Mouse (Mus musculus): ENCODE measurements around the gene 4930412O13Rik. TPM values are rescaled to one million over a fixed set of nuclear protein-coding genes. Genes with fewer than 3 reads are reported as not detected.

The 4930412O13Rik gene
- polyA plus RNA-seq, 1 experiment from 2014 or later, result 0.23 TPM

DNA sequence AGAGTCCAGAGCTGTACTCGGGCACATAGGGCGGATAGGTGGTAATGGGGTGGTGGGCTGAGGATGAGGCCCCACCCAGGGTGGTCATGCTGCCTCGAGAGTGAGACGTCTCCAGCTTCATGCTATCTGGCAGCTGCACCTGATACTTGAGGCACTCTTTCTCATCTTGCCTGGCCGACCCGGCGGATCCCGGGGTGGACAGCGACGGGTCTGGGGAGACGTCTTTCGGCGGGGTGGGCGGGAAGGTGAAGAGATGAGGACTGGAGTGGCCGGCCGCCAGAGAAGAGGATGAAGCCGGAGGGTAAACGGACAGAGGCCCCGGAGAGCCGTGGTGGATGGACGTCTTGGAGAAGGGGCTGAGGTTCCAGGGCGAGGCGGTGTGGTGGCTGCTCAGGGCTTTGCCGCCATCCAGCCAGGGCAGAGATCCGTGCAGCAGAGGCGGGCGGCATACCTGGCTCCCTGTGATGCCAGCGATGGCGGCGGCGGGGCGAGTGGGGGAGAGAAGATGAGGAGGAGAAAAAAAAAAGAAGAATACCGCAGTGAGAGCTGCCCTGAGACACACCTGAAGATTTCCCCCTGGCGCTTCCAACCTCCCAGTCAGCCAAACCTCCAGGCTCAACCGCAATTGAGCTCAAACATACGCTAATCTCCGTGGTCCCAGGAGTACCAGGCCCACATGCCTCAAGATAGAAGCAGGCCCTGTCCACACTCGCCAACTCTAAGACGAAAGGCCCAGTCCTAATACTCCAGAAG lies 6.4 kb upstream of the 4930412O13Rik start:
- H3K4me1 ChIP-seq, result peaks cover 26% of the 10 kb centered on the region
- 0 out of 2 replicates have a peak overlapping the region, but pooled peaks have one; percentile 8 for H3K4me3 ChIP-seq (replicated peaks)
- H3K9me3 ChIP-seq (replicated peaks), result no peaks in the 10 kb centered on the region
- 11% methylated on average over 39 of the region's 39 CpGs for WGBS
- H3K27ac ChIP-seq (replicated peaks), result no peak overlapping the region
- H3K4me2 ChIP-seq, result peak overlapping the region; percentile 32
- no peaks in the 10 kb centered on the region for H3K36me3 ChIP-seq
- no peak for ATAC-seq (ENCODE audit: low FRiP score)
- H3K27me3 ChIP-seq (replicated peaks), result peaks cover 84% of the 10 kb centered on the region
- no peak overlapping the region for H3K9ac ChIP-seq (replicated peaks)

DNA sequence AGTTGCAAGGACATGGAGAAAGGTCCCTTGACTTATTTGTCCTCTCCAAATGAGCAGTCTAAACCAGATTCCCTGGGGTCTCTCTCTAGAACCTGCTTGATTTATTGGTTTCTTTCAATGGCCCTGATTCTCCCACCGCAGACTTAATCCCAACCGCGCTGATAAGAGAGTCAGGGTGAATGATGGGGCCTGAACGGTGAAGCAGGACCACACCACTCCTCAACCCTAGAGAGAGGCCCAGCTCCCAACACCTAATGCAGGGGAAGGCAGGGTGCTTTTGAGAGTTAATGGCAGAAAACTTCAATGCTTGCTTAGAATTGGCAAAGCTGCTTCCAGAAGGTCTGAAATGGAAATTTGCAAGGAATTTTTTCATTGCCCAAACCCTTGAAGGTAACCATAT lies 5.8 kb upstream of the 4930412O13Rik start:
- no peaks in the 10 kb centered on the region for H3K9me3 ChIP-seq (replicated peaks)
- H3K4me3 ChIP-seq (replicated peaks), result no peak overlapping the region
- H3K27ac ChIP-seq (replicated peaks), result no peak overlapping the region
- no peak overlapping the region for H3K9ac ChIP-seq (replicated peaks)
- no peak for ATAC-seq (ENCODE audit: low FRiP score)
- no peaks in the 10 kb centered on the region for H3K36me3 ChIP-seq
- peak overlapping the region; percentile 32 for H3K4me2 ChIP-seq
- WGBS, result 4% methylated on average over 4 of the region's 4 CpGs
- H3K4me1 ChIP-seq, result peaks cover 28% of the 10 kb centered on the region
- H3K27me3 ChIP-seq (replicated peaks), result peaks cover 84% of the 10 kb centered on the region

DNA sequence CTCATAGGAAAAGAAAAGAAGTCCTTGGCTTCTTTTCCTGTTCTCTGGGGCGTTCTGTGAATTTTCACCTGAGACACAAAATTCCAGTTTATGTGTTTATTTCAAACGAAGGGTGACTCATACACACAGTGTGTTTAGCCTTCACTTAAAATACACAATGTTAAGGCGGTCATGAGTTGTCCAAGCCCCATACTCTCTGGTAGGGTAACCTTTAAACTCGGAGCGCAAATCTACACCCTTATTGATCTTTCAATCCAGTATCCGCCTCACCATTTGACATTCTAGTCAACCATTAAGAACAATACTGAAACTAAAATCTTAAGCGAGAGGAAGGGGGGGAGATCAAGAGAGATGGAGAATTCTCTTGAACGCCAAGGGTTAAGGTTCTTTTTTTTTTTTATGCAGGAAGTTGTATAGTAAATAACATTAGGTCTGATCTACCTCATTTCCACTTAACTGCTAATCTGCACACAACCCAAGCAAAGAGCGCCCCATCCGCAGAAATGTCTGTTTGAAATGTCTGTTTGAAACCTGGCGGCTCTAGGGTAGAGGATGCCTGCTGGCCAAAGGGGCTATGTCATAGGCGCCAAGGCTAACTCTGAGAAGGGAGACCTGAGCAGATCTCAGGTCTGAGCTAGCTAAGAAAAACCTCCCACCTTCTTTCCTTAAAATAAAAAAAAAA lies 5.2 kb upstream of the 4930412O13Rik start:
- Histone ChIP-seq H3K4me1 (peaks cover 28% of the 10 kb centered on the region), H3K9me3 (replicated peaks) (no peaks in the 10 kb centered on the region), H3K27ac (replicated peaks) (no peak overlapping the region), H3K27me3 (replicated peaks) (peaks cover 82% of the 10 kb centered on the region), H3K4me2 (no peak overlapping the region), H3K4me3 (replicated peaks) (no peak overlapping the region), H3K9ac (replicated peaks) (no peak overlapping the region), H3K36me3 (no peaks in the 10 kb centered on the region)
- no peak for ATAC-seq (ENCODE audit: low FRiP score)
- WGBS, result 8% methylated on average over 12 of the region's 12 CpGs

DNA sequence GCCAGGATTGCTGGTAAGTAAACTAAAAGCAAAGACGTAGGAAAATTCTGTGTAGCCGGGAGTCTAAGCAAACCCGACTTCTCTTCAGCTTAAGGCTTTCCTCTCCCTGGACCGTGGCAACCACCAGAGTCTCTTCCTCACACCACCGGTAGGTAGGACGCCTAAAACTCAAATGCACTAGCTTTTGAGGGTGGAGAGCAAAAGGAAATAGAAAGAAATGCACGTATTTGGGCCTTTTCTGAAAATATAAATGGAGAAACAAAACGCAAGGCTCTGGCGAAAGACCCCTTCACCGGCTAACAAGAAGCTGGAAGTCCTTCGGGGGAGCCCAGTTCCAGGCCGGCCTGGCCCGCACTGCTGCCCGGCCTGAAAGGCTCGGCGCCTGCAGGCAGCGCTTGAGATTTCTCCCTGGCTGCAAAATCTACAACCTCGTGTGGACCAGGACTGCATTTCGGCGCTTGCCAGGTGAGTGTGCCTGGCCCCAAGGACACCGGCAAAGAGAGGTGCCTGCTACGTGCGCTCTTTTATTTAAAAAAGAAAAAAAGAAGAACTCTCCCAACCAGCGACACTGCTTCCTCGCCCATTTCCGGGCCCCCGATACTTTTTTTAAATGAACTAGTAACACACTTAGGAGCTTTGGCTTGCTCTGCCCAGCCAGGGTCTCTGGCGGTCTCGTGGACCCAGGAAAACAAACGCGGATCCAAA lies 4.3 kb upstream of the 4930412O13Rik start:
- no peak overlapping the region for H3K27ac ChIP-seq (replicated peaks)
- no peaks in the 10 kb centered on the region for H3K36me3 ChIP-seq
- 1% methylated on average over 31 of the region's 31 CpGs for whole genome bisulfite sequencing
- peak overlapping the region; percentile 34 for H3K4me3 ChIP-seq (replicated peaks)
- no peak for ATAC-seq (ENCODE audit: low FRiP score)
- H3K27me3 ChIP-seq (replicated peaks), result peaks cover 82% of the 10 kb centered on the region
- H3K4me2 ChIP-seq, result peak overlapping the region; percentile 66
- peaks cover 37% of the 10 kb centered on the region for H3K4me1 ChIP-seq
- no peaks in the 10 kb centered on the region for H3K9me3 ChIP-seq (replicated peaks)
- H3K9ac ChIP-seq (replicated peaks), result no peak overlapping the region

GRCm38 (mm10) chr2:9877326-9877690 lies 3.7 kb upstream of the 4930412O13Rik start:
- Histone ChIP-seq H3K36me3 (no peaks in the 10 kb centered on the region), H3K4me1 (peaks cover 41% of the 10 kb centered on the region), H3K9ac (replicated peaks) (no peak overlapping the region), H3K9me3 (replicated peaks) (no peaks in the 10 kb centered on the region), H3K4me3 (replicated peaks) (peak overlapping the region; percentile 34), H3K27ac (replicated peaks) (no peak overlapping the region), H3K27me3 (replicated peaks) (peaks cover 80% of the 10 kb centered on the region), H3K4me2 (peak overlapping the region; percentile 66)
- no peak for ATAC-seq (ENCODE audit: low FRiP score)
- under 1% methylated on average over 35 of the region's 35 CpGs for WGBS

GRCm38 (mm10) chr2:9877966-9878563 lies 3.0 kb upstream of the 4930412O13Rik start:
- under 1% methylated on average over 19 of the region's 19 CpGs for WGBS
- peak overlapping the region; percentile 66 for H3K4me2 ChIP-seq
- ATAC-seq (ENCODE audit: low FRiP score), result no peak
- peaks cover 76% of the 10 kb centered on the region for H3K27me3 ChIP-seq (replicated peaks)
- H3K36me3 ChIP-seq, result no peaks in the 10 kb centered on the region
- H3K4me3 ChIP-seq (replicated peaks), result peak overlapping the region; percentile 34
- H3K9me3 ChIP-seq (replicated peaks), result no peaks in the 10 kb centered on the region
- H3K4me1 ChIP-seq, result peaks cover 47% of the 10 kb centered on the region
- H3K27ac ChIP-seq (replicated peaks), result no peak overlapping the region
- H3K9ac ChIP-seq (replicated peaks), result 0 out of 2 replicates have a peak overlapping the region, but pooled peaks have one; percentile 3

GRCm38 (mm10) chr2:9878564-9879081 lies 2.4 kb upstream of the 4930412O13Rik start:
- H3K27me3 ChIP-seq (replicated peaks), result peaks cover 74% of the 10 kb centered on the region
- peak overlapping the region; percentile 66 for H3K4me2 ChIP-seq
- no peaks in the 10 kb centered on the region for H3K36me3 ChIP-seq
- H3K4me1 ChIP-seq, result peaks cover 47% of the 10 kb centered on the region
- peak overlapping the region; percentile 34 for H3K4me3 ChIP-seq (replicated peaks)
- no peak overlapping the region for H3K27ac ChIP-seq (replicated peaks)
- 0% methylated on average over 28 of the region's 33 CpGs for WGBS
- H3K9ac ChIP-seq (replicated peaks), result 0 out of 2 replicates have a peak overlapping the region, but pooled peaks have one; percentile 3
- no peaks in the 10 kb centered on the region for H3K9me3 ChIP-seq (replicated peaks)
- ATAC-seq (ENCODE audit: low FRiP score), result no peak

DNA sequence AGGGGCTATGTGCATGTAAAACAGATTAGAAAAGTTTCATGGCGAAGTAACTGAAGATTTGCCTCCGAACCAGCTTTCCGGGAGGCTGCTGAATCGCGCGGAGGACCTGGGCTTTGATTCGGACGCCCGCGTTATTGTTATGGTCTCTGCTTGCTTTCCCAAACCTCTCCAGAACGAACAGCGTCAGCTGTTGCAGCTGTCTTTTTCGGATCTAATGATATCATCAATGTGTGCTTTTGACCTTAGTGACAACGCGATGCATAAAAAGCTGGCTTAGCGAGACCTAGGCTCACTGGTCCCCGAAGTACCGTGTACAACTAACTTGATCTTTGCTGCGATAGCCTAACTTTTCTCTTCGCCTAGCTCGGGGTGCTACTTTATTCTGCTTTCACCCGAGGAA lies 2.0 kb upstream of the 4930412O13Rik start:
- no peak overlapping the region; the same call in 1 of the 2 replicates for H3K9ac ChIP-seq (replicated peaks)
- peaks cover 47% of the 10 kb centered on the region for H3K4me1 ChIP-seq
- peak overlapping the region; percentile 66 for H3K4me2 ChIP-seq
- H3K27me3 ChIP-seq (replicated peaks), result peaks cover 69% of the 10 kb centered on the region
- H3K27ac ChIP-seq (replicated peaks), result no peak overlapping the region
- no peaks in the 10 kb centered on the region for H3K36me3 ChIP-seq
- no peak for ATAC-seq (ENCODE audit: low FRiP score)
- no peaks in the 10 kb centered on the region for H3K9me3 ChIP-seq (replicated peaks)
- H3K4me3 ChIP-seq (replicated peaks), result peak overlapping the region; percentile 34
- WGBS, result under 1% methylated on average over 22 of the region's 22 CpGs

DNA sequence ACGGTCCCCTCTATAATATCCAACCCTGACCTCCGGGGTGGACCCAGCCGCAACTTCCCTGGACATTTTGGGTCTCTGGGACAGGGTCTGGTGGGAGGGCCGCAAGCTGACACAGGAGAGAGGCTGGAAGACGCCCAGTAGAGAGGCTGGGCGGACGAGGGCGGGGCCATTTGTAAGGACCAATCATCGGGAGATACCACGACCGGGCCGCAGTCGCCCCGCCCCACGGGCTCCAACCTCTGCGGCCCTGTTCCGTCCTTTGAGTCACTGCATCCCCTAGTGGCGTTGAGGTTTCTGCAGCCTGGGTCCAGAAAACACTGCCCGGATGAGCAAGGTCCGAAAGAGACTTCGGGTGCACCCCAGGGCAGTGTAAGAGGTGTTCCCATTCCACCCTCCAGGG lies 1.6 kb upstream of the 4930412O13Rik start:
- ATAC-seq (ENCODE audit: low FRiP score), result peak; percentile 78
- H3K9me3 ChIP-seq (replicated peaks), result no peaks in the 10 kb centered on the region
- WGBS, result under 1% methylated on average over 21 of the region's 21 CpGs
- H3K4me3 ChIP-seq (replicated peaks), result peak overlapping the region; percentile 34
- peaks cover 69% of the 10 kb centered on the region for H3K27me3 ChIP-seq (replicated peaks)
- peaks cover 44% of the 10 kb centered on the region for H3K4me1 ChIP-seq
- peak overlapping the region; percentile 66 for H3K4me2 ChIP-seq
- H3K27ac ChIP-seq (replicated peaks), result no peak overlapping the region
- no peak overlapping the region for H3K9ac ChIP-seq (replicated peaks)
- no peaks in the 10 kb centered on the region for H3K36me3 ChIP-seq

DNA sequence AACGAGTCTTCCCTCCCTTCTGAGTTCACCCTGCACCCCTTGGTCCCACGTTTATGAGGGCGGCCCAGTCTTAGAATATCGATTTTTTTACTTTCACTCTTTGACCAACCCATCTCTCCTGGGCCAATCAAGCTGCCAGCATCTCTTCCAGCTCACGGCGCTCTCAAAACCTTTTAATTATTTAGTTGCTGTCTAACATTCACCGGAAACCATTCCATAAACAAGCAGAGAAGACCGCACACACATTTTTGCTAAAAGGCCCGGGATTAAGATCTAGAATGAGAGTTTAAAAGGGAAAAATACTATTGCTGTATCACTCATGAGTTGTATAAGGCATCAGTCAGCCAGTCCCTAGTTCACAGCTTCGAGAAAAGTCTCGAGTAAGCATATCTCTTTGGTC lies 781 bp upstream of the 4930412O13Rik start:
- Histone ChIP-seq H3K4me3 (replicated peaks) (no peak overlapping the region), H3K4me2 (peak overlapping the region; percentile 66), H3K4me1 (peaks cover 40% of the 10 kb centered on the region), H3K9me3 (replicated peaks) (no peaks in the 10 kb centered on the region), H3K27me3 (replicated peaks) (peaks cover 69% of the 10 kb centered on the region), H3K36me3 (no peaks in the 10 kb centered on the region), H3K27ac (replicated peaks) (no peak overlapping the region), H3K9ac (replicated peaks) (no peak overlapping the region)
- ATAC-seq (ENCODE audit: low FRiP score), result no peak
- 2% methylated on average over 11 of the region's 11 CpGs for WGBS

GRCm38 (mm10) chr2:9881611-9882023 lies 565 bp downstream of the 4930412O13Rik start:
- no peak overlapping the region for H3K9ac ChIP-seq (replicated peaks)
- 2% methylated on average over 13 of the region's 13 CpGs for WGBS
- H3K4me3 ChIP-seq (replicated peaks), result peak overlapping the region; percentile 19
- no peaks in the 10 kb centered on the region for H3K9me3 ChIP-seq (replicated peaks)
- peak overlapping the region; percentile 52 for H3K4me2 ChIP-seq
- ATAC-seq (ENCODE audit: low FRiP score), result peak; percentile 7; the same call in 1 of the 2 replicates
- H3K27me3 ChIP-seq (replicated peaks), result peaks cover 75% of the 10 kb centered on the region
- no peaks in the 10 kb centered on the region for H3K36me3 ChIP-seq
- H3K4me1 ChIP-seq, result peaks cover 40% of the 10 kb centered on the region
- no peak overlapping the region for H3K27ac ChIP-seq (replicated peaks)
